Comparison of ENCODE assay signal across 24 mouse cellular contexts in the genomic region with DNA sequence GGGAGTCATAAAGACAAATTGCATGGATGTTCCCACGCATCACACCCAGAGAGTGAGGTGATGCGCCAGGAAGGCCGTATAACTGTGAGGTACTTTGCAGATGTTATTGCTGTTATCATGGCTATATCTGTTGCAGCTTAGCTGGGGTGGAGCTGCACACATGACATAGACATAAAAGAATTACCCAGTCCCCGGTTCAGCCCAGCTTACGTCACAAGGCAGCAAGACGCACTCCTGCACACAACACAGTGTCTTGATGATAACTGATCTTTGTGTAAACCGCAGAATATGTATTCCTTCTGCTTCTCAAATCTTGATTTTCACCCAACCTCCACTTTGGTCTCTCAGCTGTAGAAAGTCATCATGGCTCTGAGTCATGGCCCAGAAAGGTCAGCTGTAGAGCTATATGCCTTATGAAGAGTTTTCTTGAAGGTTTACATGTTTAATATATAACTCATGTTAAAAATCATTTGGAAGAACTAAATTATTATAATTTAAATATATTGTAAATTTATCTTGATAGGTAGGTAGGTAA. TPM values are rescaled to one million over a fixed set of nuclear protein-coding genes. Genes with fewer than 3 reads are reported as not detected.
DNase-seq lines count a peak whose midpoint lies in the region; ATAC-seq lines count a peak whose summit lies in the region.
"Had no signal": no experiment of that assay in that cellular context is flagged by ENCODE, and none has a peak within 500 bp of the region (broad histone marks: within the 10 kb centered on the region; RNA-seq: fewer than 3 reads in every experiment).

No protein-coding gene starts in this region.

- no peaks in the 10 kb centered on the region for H3K4me1 ChIP-seq in kidney, embryonic 14.5 days (ENCODE audit: control insufficient read depth, insufficient read depth, low read length)
- H3K4me1 ChIP-seq: forebrain, embryonic 10.5 days; heart, embryonic 10.5 days; hindbrain, embryonic 10.5 days; limb, embryonic 12.5 days; stomach, embryonic 15.5 days had no signal

- H3K9me3 ChIP-seq in kidney, embryonic 14.5 days (ENCODE audit: control insufficient read depth, low read length): no peaks in the 10 kb centered on the region
- H3K9me3 ChIP-seq: forebrain, embryonic 10.5 days; heart, embryonic 10.5 days; hindbrain, embryonic 10.5 days; limb, embryonic 12.5 days; stomach, embryonic 15.5 days had no signal

- H3K36me3 ChIP-seq in kidney, embryonic 14.5 days (ENCODE audit: control insufficient read depth, insufficient read depth, low read length): no peaks in the 10 kb centered on the region
- H3K36me3 ChIP-seq: forebrain, embryonic 10.5 days; heart, embryonic 10.5 days; hindbrain, embryonic 10.5 days; limb, embryonic 12.5 days; stomach, embryonic 15.5 days had no signal

- WGBS in kidney, embryonic 14.5 days: 92% methylated on average over 7 of the region's 7 CpGs

- DNase-seq in 3T3-L1 (ENCODE audit: low read depth, low spot score): peak; percentile 28
- peak; percentile 35 to 53 for DNase-seq in thymus, postnatal 10 days (ENCODE audit: low spot score in 2 of 2)
- no peak for DNase-seq in right cerebral cortex, adult 2 months (ENCODE audit: low spot score in 2 of 2)
- DNase-seq in spleen, postnatal 14 days (ENCODE audit: low spot score in 2 of 2): no peak
- DNase-seq in gastrocnemius, adult 8-10 months (ENCODE audit: low spot score in 2 of 2): no peak
- DNase-seq: adrenal gland, adult 2 months; cerebellum, adult 11-12 months; cerebellum, postnatal 10 days; forebrain, postnatal 0 days; liver, postnatal 0 days; lung, postnatal 10 days; retina, postnatal 1 day had no signal

- H3K4me2 ChIP-seq in kidney, embryonic 14.5 days (replicated peaks; ENCODE audit: low read depth, low read length): no peak overlapping the region
- H3K4me2 ChIP-seq: limb, embryonic 12.5 days; liver, embryonic 11.5 days; midbrain, embryonic 11.5 days; stomach, embryonic 15.5 days had no signal

- no peak overlapping the region for H3K27ac ChIP-seq in kidney, embryonic 14.5 days (ENCODE audit: low read depth, low read length)
- H3K27ac ChIP-seq: forebrain, embryonic 10.5 days; heart, embryonic 10.5 days; hindbrain, embryonic 10.5 days; limb, embryonic 12.5 days; stomach, embryonic 15.5 days had no signal

- ATAC-seq in CD4-positive, CD25-positive, alpha-beta regulatory T cell, adult 4 months: peak; percentile 98
- peak; percentile 96 for ATAC-seq in inflammation-experienced regulatory T-cells, adult 6 months
- ATAC-seq in kidney, embryonic 14.5 days (ENCODE audit: low FRiP score, low TSS enrichment): no peak
- ATAC-seq: forebrain, postnatal 0 days; hindbrain, embryonic 16.5 days; intestine, postnatal 0 days; liver, postnatal 0 days had no signal

- H3K27me3 ChIP-seq in kidney, embryonic 14.5 days (ENCODE audit: control insufficient read depth, insufficient read depth, low read length): no peaks in the 10 kb centered on the region
- H3K27me3 ChIP-seq: limb, embryonic 12.5 days; stomach, embryonic 15.5 days had no signal

- H3K4me3 ChIP-seq in kidney, embryonic 14.5 days (ENCODE audit: low read length): no peak overlapping the region
- H3K4me3 ChIP-seq: forebrain, embryonic 10.5 days; heart, embryonic 10.5 days; hindbrain, embryonic 10.5 days; limb, embryonic 12.5 days; stomach, embryonic 15.5 days had no signal

- no peak overlapping the region for H3K9ac ChIP-seq in kidney, embryonic 14.5 days (ENCODE audit: low read depth, low read length)
- H3K9ac ChIP-seq: forebrain, postnatal 0 days; limb, embryonic 12.5 days; liver, postnatal 0 days; stomach, embryonic 15.5 days had no signal

RNA-seq across cellular contexts. Expression of gene Dusp10, which starts 25.3 kb away (rescaled TPM):
- 10 to 100 TPM; 17.7 to 21.3 TPM for polyA plus RNA-seq in CD4-positive, CD25-positive, alpha-beta regulatory T cell, adult 4 months (2017; shearing (Covaris generic))
- 10 to 100 TPM; 12.4 to 22.0 (median 15.7) TPM for polyA plus RNA-seq in inflammation-experienced regulatory T-cells, adult 6 months (2017; shearing (Covaris generic))
- polyA plus RNA-seq in kidney, embryonic 14.5 days (2014; fragmentation: Nextera tagmentation; extraction: Ambion mirVana): 4.0 and 5.9 TPM in 2 replicates
- total RNA-seq in gastrocnemius, adult 8-10 months (2022): 10 to 100 TPM; 18.7 to 31.0 (median 23.8) TPM

RNA-seq across cellular contexts. Expression of gene 1700056E22Rik, which starts 46.3 kb away (rescaled TPM):
- under 1 TPM in 1 of 2 experiments, not detected in 1; 0.94 TPM for polyA plus RNA-seq in CD4-positive, CD25-positive, alpha-beta regulatory T cell, adult 4 months (2017; shearing (Covaris generic))
- polyA plus RNA-seq in inflammation-experienced regulatory T-cells, adult 6 months (2017; shearing (Covaris generic)): under 1 TPM in 2 of 3 experiments, not detected in 1; 0.35 to 0.66 TPM
- polyA plus RNA-seq in kidney, embryonic 14.5 days (2014; fragmentation: Nextera tagmentation; extraction: Ambion mirVana): 1.4 and 2.0 TPM in 2 replicates
- 1 to 10 TPM in 1 of 4 experiments, under 1 TPM in 3; 0.40 to 1.2 (median 0.49) TPM for total RNA-seq in gastrocnemius, adult 8-10 months (2022)
- total RNA-seq: forebrain, postnatal 0 days had no signal

Comparison
In these comparisons a context has a peak if more than half of its experiments do, and no peak if none do; other contexts are left out.
1. DNase-seq: peak in 3T3-L1 (single experiment) and thymus, postnatal 10 days (2 of 2); none in right cerebral cortex, adult 2 months (0 of 2), spleen, postnatal 14 days (0 of 2) and gastrocnemius, adult 8-10 months (0 of 2).